Mouse (Mus musculus): Measurements from ENCODE around the gene Eif2b5. TPM values are rescaled to one million over a fixed set of nuclear protein-coding genes. Genes with fewer than 3 reads are reported as not detected.

Eif2b5 gene
- polyA plus RNA-seq, 1 experiment from 2014 or later: 69.6 TPM

- ATAC-seq (ENCODE audit: insufficient number of reproducible peaks, insufficient read depth, low FRiP score, low read depth): no peak
- Histone ChIP-seq H3K9me3 (ENCODE audit: control insufficient read depth, low read length) (no peaks in the 10 kb centered on the region), H3K9ac (ENCODE audit: low read length) (no peak overlapping the region), H3K27me3 (ENCODE audit: control insufficient read depth, insufficient read depth, low read length) (no peaks in the 10 kb centered on the region), H3K4me1 (ENCODE audit: control insufficient read depth in 2 of 2, insufficient read depth in 2 of 2, low read length in 2 of 2) (peaks cover 2 to 14% of the 10 kb centered on the region in 2 experiments; a peak in 3 of 4 replicates), H3K36me3 (ENCODE audit: control insufficient read depth, insufficient read depth, low read length) (peaks cover 66% of the 10 kb centered on the region), H3K27ac (replicated peaks in 1 of 2; ENCODE audit: control insufficient read depth in 1 of 2, insufficient read depth in 1 of 2, low read depth in 2 of 2, low read length in 2 of 2) (no peak overlapping the region), H3K4me3 (ENCODE audit: control insufficient read depth in 1 of 2, insufficient read depth in 1 of 2, low read depth in 1 of 2, low read length in 2 of 2) (no peak overlapping the region), H3K4me2 (ENCODE audit: low read length) (no peak overlapping the region)
- WGBS: 93% methylated on average over 5 of the region's 5 CpGs
These were observed 53.1 kb downstream of the Eif2b5 start for GRCm38 (mm10) chr16:20551691-20552090.

GRCm38 (mm10) chr16:20552594-20552993 is 54.0 kb downstream of the Eif2b5 start:
- H3K27me3 ChIP-seq (ENCODE audit: control insufficient read depth, insufficient read depth, low read length): no peaks in the 10 kb centered on the region
- H3K4me2 ChIP-seq (ENCODE audit: low read length): no peak overlapping the region
- H3K4me3 ChIP-seq (ENCODE audit: control insufficient read depth in 1 of 2, insufficient read depth in 1 of 2, low read depth in 1 of 2, low read length in 2 of 2): no peak overlapping the region
- 88% methylated on average over 1 of the region's 1 CpGs for WGBS
- H3K36me3 ChIP-seq (ENCODE audit: control insufficient read depth, insufficient read depth, low read length): peaks cover 75% of the 10 kb centered on the region
- no peak for ATAC-seq (ENCODE audit: insufficient number of reproducible peaks, insufficient read depth, low FRiP score, low read depth)
- H3K4me1 ChIP-seq (ENCODE audit: control insufficient read depth in 2 of 2, insufficient read depth in 2 of 2, low read length in 2 of 2): peaks cover 2 to 11% of the 10 kb centered on the region in 2 experiments; a peak in 3 of 4 replicates
- no peak overlapping the region for H3K27ac ChIP-seq (replicated peaks in 1 of 2; ENCODE audit: control insufficient read depth in 1 of 2, insufficient read depth in 1 of 2, low read depth in 2 of 2, low read length in 2 of 2)
- no peaks in the 10 kb centered on the region for H3K9me3 ChIP-seq (ENCODE audit: control insufficient read depth, low read length)
- no peak overlapping the region for H3K9ac ChIP-seq (ENCODE audit: low read length)

- Histone ChIP-seq H3K9ac (ENCODE audit: low read length) (no peak overlapping the region), H3K27ac (replicated peaks in 1 of 2; ENCODE audit: control insufficient read depth in 1 of 2, insufficient read depth in 1 of 2, low read depth in 2 of 2, low read length in 2 of 2) (no peak overlapping the region), H3K4me2 (ENCODE audit: low read length) (no peak overlapping the region), H3K4me3 (ENCODE audit: control insufficient read depth in 1 of 2, insufficient read depth in 1 of 2, low read depth in 1 of 2, low read length in 2 of 2) (no peak overlapping the region), H3K9me3 (ENCODE audit: control insufficient read depth, low read length) (no peaks in the 10 kb centered on the region), H3K4me1 (ENCODE audit: control insufficient read depth in 2 of 2, insufficient read depth in 2 of 2, low read length in 2 of 2) (no peaks in the 10 kb centered on the region), H3K36me3 (ENCODE audit: control insufficient read depth, insufficient read depth, low read length) (peaks cover 97% of the 10 kb centered on the region), H3K27me3 (ENCODE audit: control insufficient read depth, insufficient read depth, low read length) (no peaks in the 10 kb centered on the region)
- ATAC-seq (ENCODE audit: insufficient number of reproducible peaks, insufficient read depth, low FRiP score, low read depth): no peak
- 85% methylated on average over 6 of the region's 6 CpGs for WGBS
These were observed 56.4 kb downstream of the Eif2b5 start for GRCm38 (mm10) chr16:20555000-20555399.

- no peaks in the 10 kb centered on the region for H3K27me3 ChIP-seq (ENCODE audit: control insufficient read depth, insufficient read depth, low read length)
- no peaks in the 10 kb centered on the region for H3K4me1 ChIP-seq (ENCODE audit: control insufficient read depth in 2 of 2, insufficient read depth in 2 of 2, low read length in 2 of 2)
- ATAC-seq (ENCODE audit: insufficient number of reproducible peaks, insufficient read depth, low FRiP score, low read depth): no peak
- peaks cover 97% of the 10 kb centered on the region for H3K36me3 ChIP-seq (ENCODE audit: control insufficient read depth, insufficient read depth, low read length)
- no peaks in the 10 kb centered on the region for H3K9me3 ChIP-seq (ENCODE audit: control insufficient read depth, low read length)
- no peak overlapping the region for H3K27ac ChIP-seq (replicated peaks in 1 of 2; ENCODE audit: control insufficient read depth in 1 of 2, insufficient read depth in 1 of 2, low read depth in 2 of 2, low read length in 2 of 2)
- H3K9ac ChIP-seq (ENCODE audit: low read length): no peak overlapping the region
- H3K4me2 ChIP-seq (ENCODE audit: low read length): no peak overlapping the region
- no peak overlapping the region for H3K4me3 ChIP-seq (ENCODE audit: control insufficient read depth in 1 of 2, insufficient read depth in 1 of 2, low read depth in 1 of 2, low read length in 2 of 2)
- WGBS: 58% methylated on average over 7 of the region's 7 CpGs
These were observed 58.8 kb downstream of the Eif2b5 start for GRCm38 (mm10) chr16:20557381-20557780.

Other genes starting within 250 kb of the Eif2b5 start
- 65.8 and 70.9 TPM in 2 replicates for gene Parl, start 196.4 kb upstream of the Eif2b5 start, polyA plus RNA-seq (2014; fragmentation: Nextera tagmentation; extraction: Ambion mirVana)
- gene Cyp2ab1, start 173.4 kb upstream of the Eif2b5 start, polyA plus RNA-seq (2014; fragmentation: Nextera tagmentation; extraction: Ambion mirVana): not detected in 2 replicates
- gene Abcc5, start 72.4 kb upstream of the Eif2b5 start, polyA plus RNA-seq (2014; fragmentation: Nextera tagmentation; extraction: Ambion mirVana): 64.6 and 68.6 TPM in 2 replicates
- 20.7 and 21.0 TPM in 2 replicates for gene Dvl3, start 18.2 kb downstream of the Eif2b5 start, polyA plus RNA-seq (2014; fragmentation: Nextera tagmentation; extraction: Ambion mirVana)
- 451 and 502 TPM in 2 replicates for gene Ap2m1, start 36.7 kb downstream of the Eif2b5 start, polyA plus RNA-seq (2014; fragmentation: Nextera tagmentation; extraction: Ambion mirVana)
- 37.1 and 46.0 TPM in 2 replicates for gene Abcf3, start 49.8 kb downstream of the Eif2b5 start, polyA plus RNA-seq (2014; fragmentation: Nextera tagmentation; extraction: Ambion mirVana)
- gene Vwa5b2, start 90.7 kb downstream of the Eif2b5 start, polyA plus RNA-seq (2014; fragmentation: Nextera tagmentation; extraction: Ambion mirVana): 0.23 and 0.54 TPM in 2 replicates
- gene Eef1akmt4, start 112.8 kb downstream of the Eif2b5 start, polyA plus RNA-seq (2014; fragmentation: Nextera tagmentation; extraction: Ambion mirVana): 19.4 TPM in 2 replicates
- 0.14 TPM in 1 of 2 replicates, not detected in the other for gene Gm49333, start 112.8 kb downstream of the Eif2b5 start, polyA plus RNA-seq (2014; fragmentation: Nextera tagmentation; extraction: Ambion mirVana)
- gene Alg3, start 112.9 kb downstream of the Eif2b5 start, polyA plus RNA-seq (2014; fragmentation: Nextera tagmentation; extraction: Ambion mirVana): 29.3 and 31.4 TPM in 2 replicates
- gene Camk2n2, start 122.5 kb downstream of the Eif2b5 start, polyA plus RNA-seq (2014; fragmentation: Nextera tagmentation; extraction: Ambion mirVana): 0.40 and 0.57 TPM in 2 replicates
- gene Ece2, start 131.0 kb downstream of the Eif2b5 start, polyA plus RNA-seq (2014; fragmentation: Nextera tagmentation; extraction: Ambion mirVana): 0.22 and 0.53 TPM in 2 replicates
- 217 and 231 TPM in 2 replicates for gene Psmd2, start 152.8 kb downstream of the Eif2b5 start, polyA plus RNA-seq (2014; fragmentation: Nextera tagmentation; extraction: Ambion mirVana)
- gene Eif4g1, start 169.5 kb downstream of the Eif2b5 start, polyA plus RNA-seq (2014; fragmentation: Nextera tagmentation; extraction: Ambion mirVana): 96.6 and 107 TPM in 2 replicates
- 7.1 and 7.2 TPM in 2 replicates for gene Fam131a, start 194.4 kb downstream of the Eif2b5 start, polyA plus RNA-seq (2014; fragmentation: Nextera tagmentation; extraction: Ambion mirVana)
- gene Polr2h, start 218.8 kb downstream of the Eif2b5 start, polyA plus RNA-seq (2014; fragmentation: Nextera tagmentation; extraction: Ambion mirVana): 53.2 and 58.4 TPM in 2 replicates
- 4.0 and 5.1 TPM in 2 replicates for gene Clcn2, start 218.9 kb downstream of the Eif2b5 start, polyA plus RNA-seq (2014; fragmentation: Nextera tagmentation; extraction: Ambion mirVana)
- 0.67 and 0.70 TPM in 2 replicates for gene Chrd, start 234.3 kb downstream of the Eif2b5 start, polyA plus RNA-seq (2014; fragmentation: Nextera tagmentation; extraction: Ambion mirVana)
- 0.34 TPM in 1 of 2 replicates, not detected in the other for gene Thpo, start 235.7 kb downstream of the Eif2b5 start, polyA plus RNA-seq (2014; fragmentation: Nextera tagmentation; extraction: Ambion mirVana)

Measured in heart, embryonic 14.5 days (tissue).